Mouse (Mus musculus): ENCODE data around the gene Fads2. TPM values are rescaled to one million over a fixed set of nuclear protein-coding genes. Genes with fewer than 3 reads are reported as not detected.
A peak's percentile ranks its signal among the peaks of the same experiment; 100 is the strongest.
"Not testable (repeated sequence)": the region's sequence is repeated elsewhere in the genome, so short reads cannot be mapped to it uniquely, and the experiment has no call there.

The Fads2 gene
- 149 and 152 TPM in 2 replicates for polyA plus RNA-seq (2015; fragmentation: Nextera tagmentation; extraction: Ambion mirVana)

GRCm38 (mm10) chr19:10101341-10102053 is at the start of gene Fads2:
Gene Fads2, minus strand, starts transcription at chr19:10101746.
- Histone ChIP-seq H3K27me3 (no peaks in the 10 kb centered on the region), H3K9me3 (no peaks in the 10 kb centered on the region), H3K4me1 (replicated peaks) (peaks cover 44% of the 10 kb centered on the region), H3K4me2 (peak within 1 kb of the TSS; percentile 96), H3K36me3 (peaks cover 6% of the 10 kb centered on the region), H3K27ac (peak within 1 kb of the TSS; percentile 98), H3K4me3 (peak within 1 kb of the TSS; percentile 80), H3K9ac (peak within 1 kb of the TSS; percentile 93)
- WGBS: 1% methylated on average over 48 of the region's 57 CpGs
- ATAC-seq (ENCODE audit: low FRiP score): peak; percentile 96

- Histone ChIP-seq H3K9ac (no peak overlapping the region), H3K4me2 (no peak overlapping the region), H3K27ac (no peak overlapping the region), H3K36me3 (no peaks in the 10 kb centered on the region), H3K4me3 (no peak overlapping the region), H3K9me3 (no peaks in the 10 kb centered on the region), H3K27me3 (no peaks in the 10 kb centered on the region), H3K4me1 (replicated peaks) (no peaks in the 10 kb centered on the region)
- no peak for ATAC-seq (ENCODE audit: low FRiP score)
- WGBS: 80% methylated on average over 3 of the region's 3 CpGs
These were observed 47.6 kb upstream of the Fads2 start for GRCm38 (mm10) chr19:10149189-10149588.

- Histone ChIP-seq H3K27ac (no peak overlapping the region), H3K27me3 (no peaks in the 10 kb centered on the region), H3K4me2 (no peak overlapping the region), H3K9ac (no peak overlapping the region), H3K4me3 (no peak overlapping the region), H3K9me3 (no peaks in the 10 kb centered on the region), H3K4me1 (replicated peaks) (no peaks in the 10 kb centered on the region), H3K36me3 (no peaks in the 10 kb centered on the region)
- 84% methylated on average over 6 of the region's 6 CpGs for WGBS
- no peak for ATAC-seq (ENCODE audit: low FRiP score)
These were observed 47.0 kb upstream of the Fads2 start for GRCm38 (mm10) chr19:10148555-10148954.

GRCm38 (mm10) chr19:10144464-10144863 is 42.9 kb upstream of the Fads2 start:
- no peak overlapping the region for H3K27ac ChIP-seq
- no peaks in the 10 kb centered on the region for H3K27me3 ChIP-seq
- no peak overlapping the region for H3K4me3 ChIP-seq
- no peaks in the 10 kb centered on the region for H3K4me1 ChIP-seq (replicated peaks)
- H3K36me3 ChIP-seq: no peaks in the 10 kb centered on the region
- ATAC-seq (ENCODE audit: low FRiP score): no peak
- no peak overlapping the region for H3K9ac ChIP-seq
- no peaks in the 10 kb centered on the region for H3K9me3 ChIP-seq
- WGBS: 72% methylated on average over 4 of the region's 4 CpGs
- no peak overlapping the region for H3K4me2 ChIP-seq

- ATAC-seq (ENCODE audit: low FRiP score): no peak
- Histone ChIP-seq H3K4me2 (no peak overlapping the region), H3K9ac (no peak overlapping the region), H3K4me3 (no peak overlapping the region), H3K4me1 (replicated peaks) (no peaks in the 10 kb centered on the region), H3K36me3 (no peaks in the 10 kb centered on the region), H3K27ac (no peak overlapping the region), H3K27me3 (no peaks in the 10 kb centered on the region), H3K9me3 (no peaks in the 10 kb centered on the region)
- 19% methylated on average over 2 of the region's 2 CpGs for WGBS
These were observed 42.1 kb upstream of the Fads2 start for GRCm38 (mm10) chr19:10143667-10144066.

- ATAC-seq (ENCODE audit: low FRiP score): no peak
- H3K27me3 ChIP-seq: no peaks in the 10 kb centered on the region
- no peaks in the 10 kb centered on the region for H3K9me3 ChIP-seq
- H3K9ac ChIP-seq: no peak overlapping the region
- H3K27ac ChIP-seq: no peak overlapping the region
- no peak overlapping the region for H3K4me3 ChIP-seq
- H3K36me3 ChIP-seq: no peaks in the 10 kb centered on the region
- no peaks in the 10 kb centered on the region for H3K4me1 ChIP-seq (replicated peaks)
- H3K4me2 ChIP-seq: no peak overlapping the region
- 88% methylated on average over 6 of the region's 6 CpGs for WGBS
These were observed 38.2 kb upstream of the Fads2 start for GRCm38 (mm10) chr19:10139736-10140135.

GRCm38 (mm10) chr19:10137423-10137822 is 35.9 kb upstream of the Fads2 start:
- Histone ChIP-seq H3K4me2 (no peak overlapping the region), H3K9me3 (no peaks in the 10 kb centered on the region), H3K27ac (no peak overlapping the region), H3K36me3 (no peaks in the 10 kb centered on the region), H3K9ac (no peak overlapping the region), H3K4me1 (replicated peaks) (no peaks in the 10 kb centered on the region), H3K27me3 (no peaks in the 10 kb centered on the region), H3K4me3 (no peak overlapping the region)
- WGBS: 83% methylated on average over 5 of the region's 5 CpGs
- ATAC-seq (ENCODE audit: low FRiP score): no peak

GRCm38 (mm10) chr19:10134692-10135091 is 33.1 kb upstream of the Fads2 start:
- 50% methylated on average over 2 of the region's 2 CpGs for WGBS
- Histone ChIP-seq H3K4me1 (replicated peaks) (no peaks in the 10 kb centered on the region), H3K27me3 (no peaks in the 10 kb centered on the region), H3K9me3 (no peaks in the 10 kb centered on the region), H3K9ac (no peak overlapping the region), H3K27ac (no peak overlapping the region), H3K4me3 (no peak overlapping the region), H3K36me3 (no peaks in the 10 kb centered on the region), H3K4me2 (no peak overlapping the region)
- no peak for ATAC-seq (ENCODE audit: low FRiP score)

- not testable (repeated sequence) for H3K36me3 ChIP-seq; H3K4me3 ChIP-seq; H3K4me1 ChIP-seq (replicated peaks); H3K27me3 ChIP-seq; H3K9ac ChIP-seq; H3K27ac ChIP-seq; H3K9me3 ChIP-seq; ATAC-seq (ENCODE audit: low FRiP score); H3K4me2 ChIP-seq
- 78% methylated on average over 7 of the region's 7 CpGs for WGBS
These were observed 28.0 kb upstream of the Fads2 start for GRCm38 (mm10) chr19:10129547-10129946.

GRCm38 (mm10) chr19:10126479-10127250 is 25.1 kb upstream of the Fads2 start:
- Histone ChIP-seq H3K9me3 (no peaks in the 10 kb centered on the region), H3K9ac (no peak overlapping the region), H3K4me2 (no peak overlapping the region), H3K27me3 (no peaks in the 10 kb centered on the region), H3K4me1 (replicated peaks) (no peaks in the 10 kb centered on the region), H3K4me3 (no peak overlapping the region), H3K36me3 (no peaks in the 10 kb centered on the region), H3K27ac (no peak overlapping the region)
- ATAC-seq (ENCODE audit: low FRiP score): no peak
- WGBS: 57% methylated on average over 5 of the region's 5 CpGs

- Histone ChIP-seq H3K4me2 (no peak overlapping the region), H3K9me3 (no peaks in the 10 kb centered on the region), H3K9ac (no peak overlapping the region), H3K27ac (no peak overlapping the region), H3K36me3 (no peaks in the 10 kb centered on the region), H3K27me3 (no peaks in the 10 kb centered on the region), H3K4me3 (no peak overlapping the region), H3K4me1 (replicated peaks) (no peaks in the 10 kb centered on the region)
- ATAC-seq (ENCODE audit: low FRiP score): no peak
- WGBS: 83% methylated on average over 7 of the region's 7 CpGs
These were observed 22.5 kb upstream of the Fads2 start for GRCm38 (mm10) chr19:10123892-10124634.

GRCm38 (mm10) chr19:10122021-10122631 is 20.6 kb upstream of the Fads2 start:
- Histone ChIP-seq H3K9ac (no peak overlapping the region), H3K9me3 (no peaks in the 10 kb centered on the region), H3K27me3 (no peaks in the 10 kb centered on the region), H3K36me3 (no peaks in the 10 kb centered on the region), H3K27ac (no peak overlapping the region), H3K4me2 (no peak overlapping the region), H3K4me3 (no peak overlapping the region), H3K4me1 (replicated peaks) (no peaks in the 10 kb centered on the region)
- WGBS: 86% methylated on average over 5 of the region's 5 CpGs
- ATAC-seq (ENCODE audit: low FRiP score): no peak

All from hindbrain, embryonic 13.5 days (tissue).